Mouse (Mus musculus) cerebellum, adult 2 months (tissue): ENCODE measurements around the gene Dhrs13.

Experiments
- CTCF ChIP-seq: fragments of 200-500 bp; IDR thresholded peaks from 2 replicates; pipeline ENCODE4 v1.5.1; 2011; ENCODE audit warnings: low read depth, mild to moderate bottlenecking, control low read depth, low read length, moderate library complexity, borderline replicate concordance; ENCODE audit not compliant: insufficient read depth
- POLR2A ChIP-seq: fragments of 200-500 bp; IDR thresholded peaks from 2 replicates; pipeline ENCODE4 v1.6.1; 2011; ENCODE audit warnings: low read length, control low read depth, borderline replicate concordance; ENCODE audit not compliant: insufficient read depth

DNA sequence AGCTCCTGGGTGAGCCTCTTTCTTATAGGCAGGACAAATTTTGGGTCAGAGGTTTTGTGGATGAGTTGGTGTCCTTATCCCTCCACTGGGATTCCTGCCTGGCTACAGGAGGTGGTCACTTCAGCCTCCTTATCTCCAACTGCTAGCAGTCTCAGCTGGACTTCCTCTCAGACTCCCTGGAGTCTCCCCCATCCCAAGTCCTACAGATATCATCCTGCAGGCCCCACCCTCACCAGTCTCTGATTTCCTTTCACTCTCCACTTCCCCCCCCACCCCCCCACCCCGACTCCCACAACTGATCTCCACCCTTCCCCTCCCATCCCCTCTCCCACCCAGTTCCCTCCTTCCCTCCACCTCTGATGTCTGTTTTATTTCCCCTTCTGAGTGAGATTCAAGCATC, 51.5 kb downstream of the Dhrs13 start:
- TF ChIP-seq CTCF, result no peak
- no peak for TF ChIP-seq POLR2A
